Mouse (Mus musculus): ENCODE measurements around the gene Lck. TPM values are rescaled to one million over a fixed set of nuclear protein-coding genes. Genes with fewer than 3 reads are reported as not detected.

Lck gene
- polyA plus RNA-seq, 1 experiment from 2014 or later = 6.4 TPM

DNA sequence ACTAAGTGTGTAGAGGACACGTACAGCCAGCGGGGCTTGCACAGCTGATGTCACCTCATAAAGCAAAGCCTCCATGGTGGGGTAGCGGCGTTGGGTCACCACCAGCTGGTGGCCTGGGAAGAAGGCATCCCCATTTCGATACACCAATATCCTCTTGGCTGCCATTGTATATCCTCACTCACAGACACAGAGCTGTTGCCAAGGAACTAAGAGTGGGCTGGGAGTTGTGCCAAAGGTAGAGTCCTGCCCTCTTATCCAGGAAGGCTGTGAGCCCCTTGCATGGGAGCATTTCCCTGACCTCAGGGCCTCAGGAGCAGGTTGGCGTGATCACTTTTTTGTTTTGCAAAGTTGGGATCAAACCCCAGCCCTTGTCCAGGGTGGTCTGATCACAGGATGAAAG lies 40.7 kb upstream of the Lck start, which contains the start of gene Dcdc2b:
Dcdc2b (minus strand) TSS at position 165 of the 400 bp plus-strand sequence.
- Histone ChIP-seq H3K9ac (no peak within 1 kb of the TSS), H3K4me2 (replicated peaks) (no peak within 1 kb of the TSS), H3K9me3 (replicated peaks) (no peaks in the 10 kb centered on the region), H3K4me3 (no peak within 1 kb of the TSS), H3K27me3 (no peaks in the 10 kb centered on the region), H3K27ac (no peak within 1 kb of the TSS), H3K36me3 (peaks cover 27% of the 10 kb centered on the region), H3K4me1 (peaks cover 9% of the 10 kb centered on the region)
- WGBS = 82% methylated on average over 6 of the region's 6 CpGs
- no peak for ATAC-seq (ENCODE audit: low FRiP score)

DNA sequence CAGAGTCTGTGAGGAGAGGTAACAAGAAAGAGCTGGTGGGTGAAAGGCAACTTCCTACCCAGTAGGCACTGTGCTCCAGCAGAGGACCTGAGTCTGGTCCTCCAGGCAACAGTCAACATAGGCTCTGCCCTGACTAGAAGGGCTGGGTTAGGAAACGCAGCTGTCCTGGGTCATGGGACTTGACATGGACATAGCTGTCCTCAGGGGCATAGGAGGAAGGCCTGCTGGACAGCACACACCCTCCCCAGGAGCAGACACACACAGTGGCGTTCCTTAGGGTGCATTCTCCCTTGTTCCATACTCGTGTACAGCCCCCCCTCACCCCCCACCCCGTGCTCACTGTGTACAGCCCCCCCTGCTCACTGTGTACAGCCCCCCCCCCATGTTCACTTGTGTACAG lies 37.0 kb upstream of the Lck start:
- Histone ChIP-seq H3K27ac (no peak overlapping the region), H3K4me2 (replicated peaks) (no peak overlapping the region), H3K4me1 (no peaks in the 10 kb centered on the region; the same call in none of the 2 replicates), H3K27me3 (no peaks in the 10 kb centered on the region), H3K4me3 (no peak overlapping the region), H3K9ac (no peak overlapping the region), H3K36me3 (peaks cover 33% of the 10 kb centered on the region), H3K9me3 (replicated peaks) (no peaks in the 10 kb centered on the region)
- ATAC-seq (ENCODE audit: low FRiP score) = no peak
- 72% methylated on average over 4 of the region's 4 CpGs for WGBS

- no peaks in the 10 kb centered on the region for H3K27me3 ChIP-seq
- no peak overlapping the region for H3K4me2 ChIP-seq (replicated peaks)
- no peaks in the 10 kb centered on the region for H3K9me3 ChIP-seq (replicated peaks)
- 60% methylated on average over 4 of the region's 4 CpGs for WGBS
- peaks cover 36% of the 10 kb centered on the region for H3K36me3 ChIP-seq
- H3K4me3 ChIP-seq = no peak overlapping the region
- no peak overlapping the region for H3K9ac ChIP-seq
- no peak overlapping the region for H3K27ac ChIP-seq
- ATAC-seq (ENCODE audit: low FRiP score) = peak; percentile 18; the same call in 1 of the 2 replicates
- no peaks in the 10 kb centered on the region; the same call in none of the 2 replicates for H3K4me1 ChIP-seq
Observed at GRCm38 (mm10) chr4:129610026-129610425, 36.6 kb upstream of the Lck start.

GRCm38 (mm10) chr4:129609139-129609631 lies 35.7 kb upstream of the Lck start:
- H3K4me1 ChIP-seq = no peaks in the 10 kb centered on the region; the same call in none of the 2 replicates
- H3K36me3 ChIP-seq = peaks cover 44% of the 10 kb centered on the region
- H3K27ac ChIP-seq = 0 out of 2 replicates have a peak overlapping the region, but pooled peaks have one; percentile 5
- H3K9me3 ChIP-seq (replicated peaks) = no peaks in the 10 kb centered on the region
- no peak overlapping the region for H3K4me2 ChIP-seq (replicated peaks)
- no peak; the same call in 1 of the 2 replicates for ATAC-seq (ENCODE audit: low FRiP score)
- H3K9ac ChIP-seq = no peak overlapping the region
- no peak overlapping the region for H3K4me3 ChIP-seq
- 86% methylated on average over 12 of the region's 12 CpGs for WGBS
- no peaks in the 10 kb centered on the region for H3K27me3 ChIP-seq

DNA sequence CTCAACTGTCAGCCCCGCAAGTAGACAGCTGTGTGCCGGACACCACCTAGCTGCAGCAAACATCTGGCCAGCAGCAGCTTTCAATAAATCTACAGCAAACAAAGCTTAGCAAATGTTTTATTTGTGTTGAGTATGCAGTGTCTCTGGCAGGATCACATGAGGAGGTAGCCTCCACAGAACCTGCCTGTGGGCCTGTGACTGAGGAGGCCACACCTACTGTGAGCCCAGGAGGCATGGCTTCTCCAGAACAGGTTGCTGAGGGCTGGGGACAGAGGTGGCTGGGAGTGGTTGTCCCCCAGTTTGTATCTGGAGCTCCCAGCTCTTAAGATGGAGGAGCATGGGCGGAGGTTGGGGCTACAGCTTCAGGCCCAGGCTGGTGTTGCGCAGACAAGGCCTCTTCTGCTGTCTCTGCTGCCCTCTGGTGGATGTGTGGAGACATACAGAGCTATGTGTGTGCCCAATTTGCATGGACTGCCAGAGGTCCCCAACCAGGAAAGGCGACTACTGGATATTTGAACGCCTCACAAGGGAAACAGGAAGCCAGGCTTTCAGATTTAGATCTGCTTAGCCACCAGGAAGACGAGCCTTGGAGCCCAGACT lies 35.1 kb upstream of the Lck start:
- H3K36me3 ChIP-seq = peaks cover 51% of the 10 kb centered on the region
- no peak overlapping the region for H3K4me2 ChIP-seq (replicated peaks)
- 35% methylated on average over 7 of the region's 7 CpGs for WGBS
- ATAC-seq (ENCODE audit: low FRiP score) = peak; percentile 84
- no peaks in the 10 kb centered on the region; the same call in none of the 2 replicates for H3K4me1 ChIP-seq
- H3K4me3 ChIP-seq = no peak overlapping the region
- H3K27me3 ChIP-seq = no peaks in the 10 kb centered on the region
- H3K9ac ChIP-seq = peak overlapping the region; percentile 8; the same call in 1 of the 2 replicates
- H3K9me3 ChIP-seq (replicated peaks) = no peaks in the 10 kb centered on the region
- H3K27ac ChIP-seq = peak overlapping the region; percentile 37; the same call in 1 of the 2 replicates

GRCm38 (mm10) chr4:129600233-129601158 lies 27.1 kb upstream of the Lck start, which contains the start of the genes Eif3i and Tmem234:
Gene Eif3i (minus strand): TSS chr4:129600648.
Gene Tmem234 (plus strand): TSS chr4:129600668.
- peaks cover 47% of the 10 kb centered on the region for H3K36me3 ChIP-seq
- H3K27me3 ChIP-seq = no peaks in the 10 kb centered on the region
- H3K4me1 ChIP-seq = peaks cover 31% of the 10 kb centered on the region
- under 1% methylated on average over 71 of the region's 74 CpGs for WGBS
- H3K4me2 ChIP-seq (replicated peaks) = peak within 1 kb of the TSS; percentile 87
- peak within 1 kb of the TSS; percentile 98 for H3K4me3 ChIP-seq
- H3K27ac ChIP-seq = peak within 1 kb of the TSS; percentile 66
- H3K9me3 ChIP-seq (replicated peaks) = no peaks in the 10 kb centered on the region
- peak; percentile 90 for ATAC-seq (ENCODE audit: low FRiP score)
- H3K9ac ChIP-seq = peak within 1 kb of the TSS; percentile 81

DNA sequence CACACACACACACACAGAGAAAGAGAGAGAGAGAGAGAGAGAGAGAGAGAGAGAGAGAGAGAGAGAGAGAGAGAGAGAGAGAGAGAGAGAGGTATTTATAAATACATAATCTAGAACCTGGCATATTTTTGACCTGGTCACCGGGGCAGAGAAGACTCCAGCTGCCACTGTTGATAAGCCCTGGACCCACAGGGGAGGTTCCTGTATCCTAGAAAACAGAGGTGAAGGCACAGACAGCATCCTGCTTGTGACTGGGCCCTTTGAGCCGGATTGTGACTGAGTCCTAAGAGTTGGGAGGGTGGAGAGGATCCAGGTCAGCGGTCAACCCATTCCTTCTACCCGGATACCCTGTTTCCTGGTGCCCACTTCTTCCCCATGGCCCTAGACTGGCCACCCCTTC lies 15.4 kb upstream of the Lck start:
- H3K4me1 ChIP-seq = peaks cover 7% of the 10 kb centered on the region; the same call in 1 of the 2 replicates
- no peak for ATAC-seq (ENCODE audit: low FRiP score)
- H3K9me3 ChIP-seq (replicated peaks) = no peaks in the 10 kb centered on the region
- no peak overlapping the region for H3K27ac ChIP-seq
- 79% methylated on average over 4 of the region's 4 CpGs for WGBS
- H3K9ac ChIP-seq = no peak overlapping the region
- H3K27me3 ChIP-seq = no peaks in the 10 kb centered on the region
- no peak overlapping the region for H3K4me3 ChIP-seq
- H3K4me2 ChIP-seq (replicated peaks) = no peak overlapping the region
- H3K36me3 ChIP-seq = peaks cover 37% of the 10 kb centered on the region

DNA sequence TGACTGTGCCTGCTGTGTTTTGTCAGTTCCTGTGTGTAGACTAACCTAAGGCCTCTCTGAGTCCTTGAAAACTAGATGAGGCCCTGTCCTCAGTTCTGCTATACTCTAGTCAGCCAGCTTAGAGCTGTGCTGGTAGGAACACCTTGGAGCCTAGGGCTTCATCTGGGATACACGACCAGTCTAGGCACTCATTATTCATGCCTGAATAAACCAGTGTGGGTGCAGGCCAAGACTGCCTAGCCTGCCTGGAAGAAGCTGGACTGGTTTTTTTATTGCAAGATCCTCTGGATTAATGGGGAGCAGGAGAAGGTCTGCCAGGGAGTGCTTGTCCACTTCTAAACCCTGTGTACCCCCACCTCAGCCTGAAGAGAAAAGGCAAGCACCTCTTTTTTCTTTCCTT lies 13.5 kb upstream of the Lck start:
- H3K4me3 ChIP-seq = no peak overlapping the region
- H3K27ac ChIP-seq = no peak overlapping the region
- no peaks in the 10 kb centered on the region for H3K9me3 ChIP-seq (replicated peaks)
- H3K4me1 ChIP-seq = peaks cover 7% of the 10 kb centered on the region; the same call in 1 of the 2 replicates
- no peak overlapping the region for H3K4me2 ChIP-seq (replicated peaks)
- no peak for ATAC-seq (ENCODE audit: low FRiP score)
- no peaks in the 10 kb centered on the region for H3K27me3 ChIP-seq
- H3K36me3 ChIP-seq = peaks cover 17% of the 10 kb centered on the region
- WGBS = 42% methylated on average over 1 of the region's 1 CpGs
- no peak overlapping the region for H3K9ac ChIP-seq

DNA sequence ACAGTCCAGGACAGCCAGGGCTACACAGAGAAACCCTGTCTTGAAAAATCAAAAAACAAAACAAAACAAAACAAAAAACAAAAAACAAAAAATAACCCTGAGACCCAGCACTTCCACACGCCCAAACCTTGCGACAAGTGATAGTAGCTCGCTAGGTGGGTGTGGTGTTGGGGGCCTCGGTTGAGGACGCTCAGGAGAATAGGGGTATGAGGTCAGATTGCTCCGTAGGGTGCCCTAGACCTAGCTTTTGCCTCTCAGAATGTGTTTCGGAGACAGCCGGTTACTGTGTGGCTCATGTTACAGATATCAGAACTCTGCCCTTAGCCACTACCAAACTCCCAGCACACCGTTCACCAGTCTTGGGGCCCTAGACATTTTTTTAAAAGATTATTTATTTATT lies 12.3 kb upstream of the Lck start:
- WGBS = 74% methylated on average over 9 of the region's 9 CpGs
- Histone ChIP-seq H3K9ac (no peak overlapping the region), H3K4me3 (no peak overlapping the region), H3K4me2 (replicated peaks) (peak overlapping the region; percentile 59; the same call in 1 of the 2 replicates), H3K36me3 (peaks cover 6% of the 10 kb centered on the region), H3K27ac (no peak overlapping the region), H3K4me1 (peaks cover 7% of the 10 kb centered on the region; the same call in 1 of the 2 replicates), H3K9me3 (replicated peaks) (no peaks in the 10 kb centered on the region), H3K27me3 (no peaks in the 10 kb centered on the region)
- no peak for ATAC-seq (ENCODE audit: low FRiP score)

DNA sequence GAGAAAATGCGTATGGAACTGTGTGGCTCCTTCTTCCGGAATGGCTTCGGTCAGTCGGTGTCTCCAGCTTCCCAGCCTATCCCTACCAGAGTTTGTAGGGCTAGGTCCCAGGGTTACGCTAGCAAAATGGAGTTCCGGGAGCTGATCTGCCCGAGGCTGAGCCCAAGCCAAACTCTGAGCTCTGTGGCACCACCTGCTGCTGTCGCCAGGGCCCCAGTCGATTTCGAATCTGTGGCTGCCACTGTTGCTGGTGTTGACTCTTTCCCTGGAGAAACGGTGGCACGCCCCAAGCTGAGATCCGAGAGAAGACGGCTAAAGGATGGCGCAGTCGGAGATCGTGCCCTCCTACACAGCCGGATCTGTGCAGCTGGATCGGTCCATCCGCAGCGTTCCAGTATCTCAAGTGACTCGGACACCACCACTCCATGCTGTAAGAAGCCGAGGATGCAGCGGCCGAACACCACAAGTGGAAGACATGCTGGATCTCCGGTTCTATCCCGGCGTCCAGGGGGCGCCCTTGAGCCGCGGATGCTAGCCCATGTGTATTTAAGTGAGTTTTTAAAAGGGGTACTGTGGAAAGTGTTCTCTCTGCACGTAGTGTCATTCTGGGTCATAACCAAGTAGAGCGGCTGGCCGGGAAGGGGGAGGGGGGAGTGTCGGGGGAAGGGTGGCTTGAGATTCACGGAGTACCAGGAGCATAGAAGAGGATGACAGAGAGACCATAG lies 11.6 kb upstream of the Lck start:
- Histone ChIP-seq H3K36me3 (no peaks in the 10 kb centered on the region), H3K4me2 (replicated peaks) (peak overlapping the region; percentile 59), H3K9ac (peak overlapping the region; percentile 41), H3K27ac (no peak overlapping the region), H3K4me1 (peaks cover 7% of the 10 kb centered on the region; the same call in 1 of the 2 replicates), H3K9me3 (replicated peaks) (no peaks in the 10 kb centered on the region), H3K4me3 (peak overlapping the region; percentile 37), H3K27me3 (no peaks in the 10 kb centered on the region)
- 0 out of 2 replicates have a peak, but pooled peaks have one; percentile 22 for ATAC-seq (ENCODE audit: low FRiP score)
- 3% methylated on average over 36 of the region's 36 CpGs for WGBS

GRCm38 (mm10) chr4:129584370-129584769 lies 10.9 kb upstream of the Lck start:
- H3K9ac ChIP-seq = no peak overlapping the region
- 83% methylated on average over 1 of the region's 1 CpGs for WGBS
- H3K4me3 ChIP-seq = no peak overlapping the region; the same call in 1 of the 2 replicates
- H3K36me3 ChIP-seq = no peaks in the 10 kb centered on the region
- peaks cover 7% of the 10 kb centered on the region; the same call in 1 of the 2 replicates for H3K4me1 ChIP-seq
- H3K27ac ChIP-seq = no peak overlapping the region
- no peaks in the 10 kb centered on the region for H3K27me3 ChIP-seq
- H3K9me3 ChIP-seq (replicated peaks) = no peaks in the 10 kb centered on the region
- H3K4me2 ChIP-seq (replicated peaks) = peak overlapping the region; percentile 59; the same call in 1 of the 2 replicates
- ATAC-seq (ENCODE audit: low FRiP score) = no peak

All from hindbrain, embryonic 12.5 days (tissue).